Mouse (Mus musculus) MEL (cell line): ENCODE measurements around the gene Ap2a1.

Experiments used
- GABPA ChIP-seq: IDR thresholded peaks from 2 replicates; pipeline ENCODE4 v1.6.1; 2012; ENCODE audit warnings: low read depth, mild to moderate bottlenecking, inconsistent platforms, low read length, improper control_type of control experiment, moderate library complexity
- GATA1 ChIP-seq: IDR thresholded peaks from 2 replicates; pipeline ENCODE4 v1.6.1; 2011; ENCODE audit warnings: low read depth, low read length, improper control_type of control experiment

GRCm38 (mm10) chr7:44852259-44853027 lies 76.9 kb downstream of the Ap2a1 start:
- TF ChIP-seq GATA1 = no peak
- no peak for TF ChIP-seq GABPA
